Mouse (Mus musculus): ENCODE measurements around the gene Nedd8. TPM values are rescaled to one million over a fixed set of nuclear protein-coding genes. Genes with fewer than 3 reads are reported as not detected.

Nedd8 gene
- polyA plus RNA-seq (2015; fragmentation: Nextera tagmentation; extraction: Ambion mirVana): 600 and 637 TPM in 2 replicates

GRCm38 (mm10) chr14:55671833-55672740 is at the start of gene Nedd8, which contains the start of gene Gmpr2:
Nedd8 (minus strand) TSS chr14:55672124.
Gmpr2 (plus strand) TSS chr14:55671941.

GRCm38 (mm10) chr14:55713729-55714122 is 41.8 kb upstream of the Nedd8 start, which contains the start of gene Tgm1:
Tgm1 (minus strand) TSS chr14:55713926.

GRCm38 (mm10) chr14:55681160-55682117 is 9.5 kb upstream of the Nedd8 start, which contains the start of gene Tinf2:
Tinf2 (minus strand) TSS chr14:55681820.

GRCm38 (mm10) chr14:55659960-55660573 is 11.9 kb downstream of the Nedd8 start, which contains the start of gene Mdp1:
Mdp1 (minus strand) TSS chr14:55660508.

GRCm38 (mm10) chr14:55649884-55650283 is 22.0 kb downstream of the Nedd8 start, which contains the start of gene Tssk4:
Tssk4 (plus strand) TSS chr14:55650184.

GRCm38 (mm10) chr14:55643060-55643907 is 28.6 kb downstream of the Nedd8 start, which contains the start of gene Tm9sf1:
Tm9sf1 (minus strand) TSS chr14:55643806.

GRCm38 (mm10) chr14:55637795-55638194 is 34.1 kb downstream of the Nedd8 start, which contains the start of gene Gm49378:
Gm49378 (minus strand) TSS chr14:55637895.

GRCm38 (mm10) chr14:55635523-55636007 is 36.4 kb downstream of the Nedd8 start, which contains the start of gene Ipo4:
Ipo4 (minus strand) TSS chr14:55635957.

GRCm38 (mm10) chr14:55617822-55618221 is 54.1 kb downstream of the Nedd8 start, which contains the start of gene Rec8:
Rec8 (plus strand) TSS chr14:55618037.

Other genes starting within 250 kb of the Nedd8 start
- gene Dhrs4, start 193.4 kb downstream of the Nedd8 start, polyA plus RNA-seq (2015; fragmentation: Nextera tagmentation; extraction: Ambion mirVana): 23.9 and 29.2 TPM in 2 replicates
- 22.4 and 27.9 TPM in 2 replicates for gene Carmil3, start 181.5 kb downstream of the Nedd8 start, polyA plus RNA-seq (2015; fragmentation: Nextera tagmentation; extraction: Ambion mirVana)
- 72.7 and 73.7 TPM in 2 replicates for gene Cpne6, start 161.7 kb downstream of the Nedd8 start, polyA plus RNA-seq (2015; fragmentation: Nextera tagmentation; extraction: Ambion mirVana)
- 0.53 and 0.66 TPM in 2 replicates for gene Nrl, start 147.1 kb downstream of the Nedd8 start, polyA plus RNA-seq (2015; fragmentation: Nextera tagmentation; extraction: Ambion mirVana)
- 28.3 and 29.6 TPM in 2 replicates for gene Pck2, start 131.9 kb downstream of the Nedd8 start, polyA plus RNA-seq (2015; fragmentation: Nextera tagmentation; extraction: Ambion mirVana)
- gene Dcaf11, start 112.1 kb downstream of the Nedd8 start, polyA plus RNA-seq (2015; fragmentation: Nextera tagmentation; extraction: Ambion mirVana): 77.2 and 77.8 TPM in 2 replicates
- 0.83 and 1.1 TPM in 2 replicates for gene A730061H03Rik, start 111.7 kb downstream of the Nedd8 start, polyA plus RNA-seq (2015; fragmentation: Nextera tagmentation; extraction: Ambion mirVana)
- gene Fitm1, start 96.5 kb downstream of the Nedd8 start, polyA plus RNA-seq (2015; fragmentation: Nextera tagmentation; extraction: Ambion mirVana): 0.32 TPM in 1 of 2 replicates, not detected in the other
- 218 and 246 TPM in 2 replicates for gene Psme1, start 94.0 kb downstream of the Nedd8 start, polyA plus RNA-seq (2015; fragmentation: Nextera tagmentation; extraction: Ambion mirVana)
- 92.8 and 99.8 TPM in 2 replicates for gene Emc9, start 86.8 kb downstream of the Nedd8 start, polyA plus RNA-seq (2015; fragmentation: Nextera tagmentation; extraction: Ambion mirVana)
- gene Psme2, start 81.0 kb downstream of the Nedd8 start, polyA plus RNA-seq (2015; fragmentation: Nextera tagmentation; extraction: Ambion mirVana): 154 and 183 TPM in 2 replicates
- gene Rnf31, start 80.4 kb downstream of the Nedd8 start, polyA plus RNA-seq (2015; fragmentation: Nextera tagmentation; extraction: Ambion mirVana): 16.4 and 23.6 TPM in 2 replicates
- 10.0 and 13.8 TPM in 2 replicates for gene Irf9, start 68.6 kb downstream of the Nedd8 start, polyA plus RNA-seq (2015; fragmentation: Nextera tagmentation; extraction: Ambion mirVana)
- 14.5 and 14.7 TPM in 2 replicates for gene Rec8, start 54.1 kb downstream of the Nedd8 start, polyA plus RNA-seq (2015; fragmentation: Nextera tagmentation; extraction: Ambion mirVana)
- 91.3 and 115 TPM in 2 replicates for gene Ipo4, start 36.2 kb downstream of the Nedd8 start, polyA plus RNA-seq (2015; fragmentation: Nextera tagmentation; extraction: Ambion mirVana)
- 1.4 and 1.9 TPM in 2 replicates for gene Gm49378, start 34.2 kb downstream of the Nedd8 start, polyA plus RNA-seq (2015; fragmentation: Nextera tagmentation; extraction: Ambion mirVana)
- 56.4 and 60.8 TPM in 2 replicates for gene Tm9sf1, start 28.3 kb downstream of the Nedd8 start, polyA plus RNA-seq (2015; fragmentation: Nextera tagmentation; extraction: Ambion mirVana)
- gene Tssk4, start 21.9 kb downstream of the Nedd8 start, polyA plus RNA-seq (2015; fragmentation: Nextera tagmentation; extraction: Ambion mirVana): 0.18 and 0.27 TPM in 2 replicates
- gene Mdp1, start 11.6 kb downstream of the Nedd8 start, polyA plus RNA-seq (2015; fragmentation: Nextera tagmentation; extraction: Ambion mirVana): 73.9 and 80.1 TPM in 2 replicates
- 39.0 and 39.8 TPM in 2 replicates for gene Gmpr2, start 183 bp downstream of the Nedd8 start, polyA plus RNA-seq (2015; fragmentation: Nextera tagmentation; extraction: Ambion mirVana)
- 23.1 and 26.2 TPM in 2 replicates for gene Tinf2, start 9.7 kb upstream of the Nedd8 start, polyA plus RNA-seq (2015; fragmentation: Nextera tagmentation; extraction: Ambion mirVana)
- gene Tgm1, start 41.8 kb upstream of the Nedd8 start, polyA plus RNA-seq (2015; fragmentation: Nextera tagmentation; extraction: Ambion mirVana): 0.19 and 0.46 TPM in 2 replicates
- gene Rabggta, start 50.1 kb upstream of the Nedd8 start, polyA plus RNA-seq (2015; fragmentation: Nextera tagmentation; extraction: Ambion mirVana): 51.6 and 55.1 TPM in 2 replicates
- gene Dhrs1, start 73.6 kb upstream of the Nedd8 start, polyA plus RNA-seq (2015; fragmentation: Nextera tagmentation; extraction: Ambion mirVana): 98.5 and 99.2 TPM in 2 replicates
- gene Nop9, start 73.6 kb upstream of the Nedd8 start, polyA plus RNA-seq (2015; fragmentation: Nextera tagmentation; extraction: Ambion mirVana): 18.9 and 24.6 TPM in 2 replicates
- 0.57 and 0.76 TPM in 2 replicates for gene Cideb, start 86.3 kb upstream of the Nedd8 start, polyA plus RNA-seq (2015; fragmentation: Nextera tagmentation; extraction: Ambion mirVana)
- gene Ltb4r2, start 89.3 kb upstream of the Nedd8 start, polyA plus RNA-seq (2015; fragmentation: Nextera tagmentation; extraction: Ambion mirVana): 0.50 and 0.74 TPM in 2 replicates
- 0.38 and 1.1 TPM in 2 replicates for gene Ltb4r1, start 93.8 kb upstream of the Nedd8 start, polyA plus RNA-seq (2015; fragmentation: Nextera tagmentation; extraction: Ambion mirVana)
- 2.4 and 2.6 TPM in 2 replicates for gene Adcy4, start 112.0 kb upstream of the Nedd8 start, polyA plus RNA-seq (2015; fragmentation: Nextera tagmentation; extraction: Ambion mirVana)
- gene Ripk3, start 116.7 kb upstream of the Nedd8 start, polyA plus RNA-seq (2015; fragmentation: Nextera tagmentation; extraction: Ambion mirVana): 1.4 and 1.5 TPM in 2 replicates
- 5.1 and 5.7 TPM in 2 replicates for gene Nfatc4, start 151.0 kb upstream of the Nedd8 start, polyA plus RNA-seq (2015; fragmentation: Nextera tagmentation; extraction: Ambion mirVana)
- 5.8 and 6.7 TPM in 2 replicates for gene Nynrin, start 181.9 kb upstream of the Nedd8 start, polyA plus RNA-seq (2015; fragmentation: Nextera tagmentation; extraction: Ambion mirVana)
- gene Cbln3, start 212.3 kb upstream of the Nedd8 start, polyA plus RNA-seq (2015; fragmentation: Nextera tagmentation; extraction: Ambion mirVana): 0.68 and 1.0 TPM in 2 replicates
- gene Khnyn, start 212.8 kb upstream of the Nedd8 start, polyA plus RNA-seq (2015; fragmentation: Nextera tagmentation; extraction: Ambion mirVana): 6.2 and 7.5 TPM in 2 replicates
- gene Sdr39u1, start 228.2 kb upstream of the Nedd8 start, polyA plus RNA-seq (2015; fragmentation: Nextera tagmentation; extraction: Ambion mirVana): 141 and 152 TPM in 2 replicates